ENCODE assay signal across 17 mouse cellular contexts in genomic region chr8:8498753-8499152, GRCm38 (mm10).
"Had no signal": no experiment of that assay in that cellular context is flagged by ENCODE, and none has a peak within 500 bp of the region (broad histone marks: within the 10 kb centered on the region; RNA-seq: fewer than 3 reads in every experiment).

No protein-coding gene starts in this region.

- H3K36me3 ChIP-seq: liver, embryonic 13.5 days; neural tube, embryonic 13.5 days had no signal

- H3K4me3 ChIP-seq: layer of hippocampus, adult 2 months; liver, embryonic 13.5 days; neural tube, embryonic 13.5 days had no signal

- ATAC-seq: intestine, postnatal 0 days had no signal

- H3K4me2 ChIP-seq: liver, embryonic 13.5 days; midbrain, embryonic 11.5 days; neural tube, embryonic 13.5 days had no signal

- DNase-seq: kidney, adult 8-10 months; layer of hippocampus, adult 9-11 months; liver, embryonic 13.5 days; lung, adult 2 months; lung, postnatal 14 days; lung, postnatal 4 days; midbrain, embryonic 14.5 days; right cerebral cortex, postnatal 14 days; right cerebral cortex, postnatal 4 days; thymus, adult 2 months; thymus, postnatal 14 days; thymus, postnatal 4 days had no signal

- H3K4me1 ChIP-seq: liver, embryonic 13.5 days had no signal

- H3K27ac ChIP-seq: layer of hippocampus, adult 2 months; liver, embryonic 13.5 days; neural tube, embryonic 13.5 days; stomach, postnatal 0 days had no signal

- H3K9me3 ChIP-seq: liver, embryonic 13.5 days had no signal

- H3K9ac ChIP-seq: liver, embryonic 13.5 days; neural tube, embryonic 13.5 days had no signal

- H3K27me3 ChIP-seq: neural tube, embryonic 13.5 days had no signal
